Mouse (Mus musculus) heart, embryonic 16.5 days (tissue): ENCODE measurements around the gene Abr. TPM values are rescaled to one million over a fixed set of nuclear protein-coding genes. Genes with fewer than 3 reads are reported as not detected.
A peak's percentile ranks its signal among the peaks of the same experiment; 100 is the strongest.

Source experiments
- ATAC-seq: fragments of 200-750 bp; cut with Nextera tagmentation; replicated peaks from 2 replicates; pipeline ENCODE4 v1.8.0; 2017; ENCODE audit warnings: moderate number of reproducible peaks; ENCODE audit not compliant: insufficient read depth, low FRiP score; ENCODE audit errors: extremely low read depth
- H3K27ac ChIP-seq: fragments of 300-500 bp; sonication (generic); 2 replicates; pipeline ENCODE4 v1.5.1; 2014; ENCODE audit warnings: mild to moderate bottlenecking, low read length, control low read depth, moderate library complexity
- H3K27me3 ChIP-seq: fragments of 300-500 bp; sonication (generic); 2 replicates; pipeline ENCODE4 v1.6.1; 2014; ENCODE audit warnings: low read length, mixed read lengths; ENCODE audit not compliant: control insufficient read depth, insufficient read depth
- H3K36me3 ChIP-seq: fragments of 300-500 bp; sonication (generic); 2 replicates; pipeline ENCODE4 v1.6.1; 2014; ENCODE audit not compliant: control insufficient read depth, insufficient read depth
- H3K4me1 ChIP-seq: fragments of 300-500 bp; sonication (generic); 2 replicates; pipeline ENCODE4 v1.6.1; 2014; ENCODE audit warnings: low read length, mixed read lengths; ENCODE audit not compliant: control insufficient read depth, insufficient read depth
- H3K4me2 ChIP-seq: fragments of 300-500 bp; sonication (generic); 2 replicates; pipeline ENCODE4 v1.6.1; 2014; ENCODE audit warnings: low read depth, mild to moderate bottlenecking, control low read depth, low read length
- H3K4me3 ChIP-seq: fragments of 300-500 bp; sonication (generic); 2 replicates; pipeline ENCODE4 v1.5.1; 2014; ENCODE audit warnings: mild to moderate bottlenecking, control low read depth, low read length
- H3K9ac ChIP-seq: fragments of 300-500 bp; sonication (generic); 2 replicates; pipeline ENCODE4 v1.6.1; 2014; ENCODE audit warnings: low read length, control low read depth
- H3K9me3 ChIP-seq: fragments of 300-500 bp; sonication (generic); replicated peaks from 2 replicates; pipeline ENCODE4 v1.6.1; 2016; ENCODE audit warnings: low read length; ENCODE audit not compliant: control insufficient read depth
- WGBS: fragments of 180-500 bp; shearing (Covaris S2); extraction: QIAGEN DNeasy Blood & Tissue Kit; methylation state at CpG from one replicate; pipeline ENCODE4 v1.1.7; 2014; 5-methylcytosine and 5-hydroxymethylcytosine counted together
- polyA plus RNA-seq: library from polyadenylated mRNA; unstranded; fragments of >200 nt; fragmentation: Nextera tagmentation; extraction: Ambion mirVana; gene quantifications from 2 replicates; pipeline ENCODE4 v1.2.1, GENCODE M21; 2015

Gene Abr
- polyA plus RNA-seq, 1 experiment from 2014 or later = 21.0 TPM

GRCm38 (mm10) chr11:76484033-76484432 is 138.1 kb downstream of the Abr start:
- Histone ChIP-seq H3K9me3 (no peaks in the 10 kb centered on the region), H3K4me3 (no peak overlapping the region), H3K4me1 (peaks cover 26% of the 10 kb centered on the region), H3K27ac (peak overlapping the region; percentile 85), H3K27me3 (no peaks in the 10 kb centered on the region), H3K36me3 (peaks cover 3% of the 10 kb centered on the region; the same call in 1 of the 2 replicates), H3K4me2 (no peak overlapping the region), H3K9ac (no peak overlapping the region)
- 48% methylated on average over 2 of the region's 2 CpGs for WGBS
- no peak for ATAC-seq

GRCm38 (mm10) chr11:76483171-76483727 is 138.9 kb downstream of the Abr start:
- Histone ChIP-seq H3K27ac (peak overlapping the region; percentile 85), H3K4me2 (peak overlapping the region; percentile 34), H3K27me3 (no peaks in the 10 kb centered on the region), H3K36me3 (peaks cover 11% of the 10 kb centered on the region), H3K4me3 (no peak overlapping the region), H3K9me3 (no peaks in the 10 kb centered on the region), H3K9ac (peak overlapping the region; percentile 61), H3K4me1 (peaks cover 26% of the 10 kb centered on the region)
- peak; percentile 45; the same call in 1 of the 2 replicates for ATAC-seq
- WGBS = 16% methylated on average over 4 of the region's 4 CpGs

GRCm38 (mm10) chr11:76482697-76483096 is 139.4 kb downstream of the Abr start:
- no peak overlapping the region for H3K4me3 ChIP-seq
- peak overlapping the region; percentile 85 for H3K27ac ChIP-seq
- no peaks in the 10 kb centered on the region for H3K27me3 ChIP-seq
- 51% methylated on average over 5 of the region's 5 CpGs for WGBS
- H3K9ac ChIP-seq = no peak overlapping the region
- H3K36me3 ChIP-seq = peaks cover 16% of the 10 kb centered on the region
- no peak overlapping the region for H3K4me2 ChIP-seq
- H3K4me1 ChIP-seq = peaks cover 26% of the 10 kb centered on the region
- H3K9me3 ChIP-seq = no peaks in the 10 kb centered on the region
- no peak for ATAC-seq

- H3K4me2 ChIP-seq = no peak overlapping the region
- no peak overlapping the region for H3K4me3 ChIP-seq
- no peaks in the 10 kb centered on the region for H3K27me3 ChIP-seq
- H3K36me3 ChIP-seq = peaks cover 19% of the 10 kb centered on the region
- ATAC-seq = no peak
- peak overlapping the region; percentile 85; the same call in 1 of the 2 replicates for H3K27ac ChIP-seq
- H3K9ac ChIP-seq = no peak overlapping the region
- H3K9me3 ChIP-seq = no peaks in the 10 kb centered on the region
- peaks cover 27% of the 10 kb centered on the region for H3K4me1 ChIP-seq
- WGBS = 70% methylated on average over 5 of the region's 5 CpGs
Measured at GRCm38 (mm10) chr11:76482183-76482582, 139.9 kb downstream of the Abr start.

GRCm38 (mm10) chr11:76479729-76480128 is 142.4 kb downstream of the Abr start:
- no peak for ATAC-seq
- peak overlapping the region; percentile 64 for H3K27ac ChIP-seq
- WGBS = 88% methylated on average over 4 of the region's 4 CpGs
- H3K4me1 ChIP-seq = peaks cover 35% of the 10 kb centered on the region
- peaks cover 21% of the 10 kb centered on the region for H3K36me3 ChIP-seq
- no peak overlapping the region for H3K4me3 ChIP-seq
- H3K4me2 ChIP-seq = no peak overlapping the region
- H3K27me3 ChIP-seq = no peaks in the 10 kb centered on the region
- no peaks in the 10 kb centered on the region for H3K9me3 ChIP-seq
- H3K9ac ChIP-seq = no peak overlapping the region

- Histone ChIP-seq H3K27ac (peak overlapping the region; percentile 64), H3K27me3 (no peaks in the 10 kb centered on the region), H3K9ac (no peak overlapping the region), H3K9me3 (no peaks in the 10 kb centered on the region), H3K4me2 (no peak overlapping the region), H3K4me3 (no peak overlapping the region), H3K4me1 (peaks cover 31% of the 10 kb centered on the region), H3K36me3 (peaks cover 21% of the 10 kb centered on the region)
- ATAC-seq = no peak
- WGBS = 88% methylated on average over 13 of the region's 13 CpGs
Measured at GRCm38 (mm10) chr11:76478676-76479655, 143.1 kb downstream of the Abr start.

GRCm38 (mm10) chr11:76477095-76477525 is 145.0 kb downstream of the Abr start:
- Histone ChIP-seq H3K4me3 (no peak overlapping the region), H3K27me3 (no peaks in the 10 kb centered on the region), H3K4me1 (peaks cover 14% of the 10 kb centered on the region), H3K27ac (no peak overlapping the region), H3K9me3 (no peaks in the 10 kb centered on the region), H3K9ac (no peak overlapping the region), H3K36me3 (peaks cover 21% of the 10 kb centered on the region), H3K4me2 (no peak overlapping the region)
- 45% methylated on average over 5 of the region's 5 CpGs for WGBS
- no peak for ATAC-seq

GRCm38 (mm10) chr11:76476376-76477094 is 145.6 kb downstream of the Abr start:
- H3K4me2 ChIP-seq = no peak overlapping the region
- H3K9ac ChIP-seq = peak overlapping the region; percentile 3
- no peaks in the 10 kb centered on the region for H3K9me3 ChIP-seq
- no peak for ATAC-seq
- WGBS = 47% methylated on average over 8 of the region's 8 CpGs
- H3K27ac ChIP-seq = no peak overlapping the region
- H3K4me1 ChIP-seq = peaks cover 14% of the 10 kb centered on the region
- H3K4me3 ChIP-seq = no peak overlapping the region
- no peaks in the 10 kb centered on the region for H3K27me3 ChIP-seq
- H3K36me3 ChIP-seq = peaks cover 21% of the 10 kb centered on the region
